Mouse (Mus musculus) urinary bladder, postnatal 36 days (tissue): ENCODE measurements around the gene Cox17.

Experiments
- DNase-seq, 2 experiments: peaks; one replicate each; pipeline ENCODE4 v3.0.0; 2022; ENCODE audit warnings: low spot score in 2 of 2, mixed read lengths in 1 of 2

Gene Cox17

DNA sequence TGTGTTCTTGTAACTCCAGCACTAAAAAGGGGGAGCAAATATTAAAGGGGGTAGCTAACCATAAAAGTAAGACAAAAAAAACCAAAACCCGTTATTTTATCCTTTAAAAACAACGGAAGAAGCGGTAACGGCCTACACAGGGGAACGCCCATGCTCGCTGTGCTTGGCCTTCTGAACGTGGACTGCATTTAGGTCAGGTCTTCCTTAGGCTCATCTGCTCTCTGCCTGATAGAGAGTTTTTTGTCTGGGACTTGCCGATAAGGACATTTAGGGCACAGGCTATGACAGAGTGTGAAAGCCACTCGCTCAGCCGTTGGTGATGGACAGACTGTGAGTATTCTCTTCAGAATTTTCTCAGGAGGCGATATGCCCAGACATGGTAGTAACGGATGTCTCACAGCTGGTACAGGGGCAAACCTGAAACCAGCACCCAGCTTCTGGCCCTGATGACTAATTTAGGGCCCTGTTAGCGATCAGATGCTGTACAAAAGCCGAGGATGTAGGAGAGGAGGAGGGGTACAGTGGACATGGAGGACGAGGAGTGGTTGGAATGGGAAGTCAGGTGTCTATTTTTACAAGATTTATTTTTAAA, 25.0 kb downstream of the Cox17 start:
- no peak for DNase-seq

DNA sequence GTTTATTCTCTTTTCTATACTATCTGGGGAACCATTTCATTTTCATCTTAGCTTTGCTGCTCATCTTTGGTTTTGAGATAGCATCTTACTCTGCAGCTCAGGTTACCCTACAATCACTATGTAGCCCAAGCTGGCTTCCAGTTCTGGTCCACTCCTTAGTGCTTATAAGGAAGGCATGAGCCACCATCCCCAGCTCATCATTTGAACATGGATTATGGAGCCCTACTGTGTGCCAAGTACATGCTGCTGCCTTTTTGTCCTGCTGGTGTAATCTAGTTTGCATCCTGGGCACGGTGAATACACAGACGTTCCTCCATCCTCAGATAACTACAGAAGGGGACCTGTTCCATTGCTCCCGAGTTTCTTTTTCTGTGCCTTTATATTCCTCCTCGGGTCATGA, 26.1 kb downstream of the Cox17 start:
- no peak for DNase-seq

DNA sequence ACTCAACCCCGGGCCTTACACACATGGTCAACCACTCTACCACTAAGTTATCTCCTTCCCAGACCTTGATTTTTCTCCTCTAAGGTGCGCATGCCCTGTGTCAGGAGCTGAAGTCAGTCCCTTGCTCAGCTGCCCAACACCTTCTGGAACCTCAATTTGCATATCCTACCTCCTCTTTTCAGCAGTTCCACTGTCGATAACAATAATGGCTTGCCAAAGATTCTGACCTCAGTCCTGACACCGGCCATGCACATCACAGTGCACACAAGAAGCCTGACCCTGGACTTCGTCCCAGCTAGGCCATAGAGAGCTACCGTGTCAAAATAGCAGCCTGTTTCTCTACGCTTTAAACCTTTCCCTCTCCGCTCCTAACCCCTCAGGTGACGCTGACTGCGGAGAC, 26.6 kb downstream of the Cox17 start:
- DNase-seq, result no peak

DNA sequence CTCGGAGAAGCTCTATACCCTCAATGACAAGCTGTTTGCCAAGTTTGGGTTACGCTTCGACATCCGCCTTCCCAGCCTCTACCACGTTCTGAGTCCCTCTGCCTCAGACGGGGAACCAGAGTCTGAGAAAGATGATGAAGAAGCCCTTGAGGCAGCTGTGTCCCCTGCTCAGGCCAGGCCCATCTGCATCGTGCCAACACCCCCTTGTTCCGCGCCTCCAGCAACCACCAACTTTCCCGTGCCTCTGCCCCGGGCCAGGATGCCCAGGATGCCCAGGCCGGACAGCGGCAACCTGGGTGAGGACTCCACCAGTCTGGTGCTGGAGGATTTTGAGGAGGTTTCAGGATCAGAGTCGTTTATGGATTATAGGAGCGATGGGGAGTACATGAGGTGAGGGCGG, 27.1 kb downstream of the Cox17 start:
- no peak for DNase-seq

DNA sequence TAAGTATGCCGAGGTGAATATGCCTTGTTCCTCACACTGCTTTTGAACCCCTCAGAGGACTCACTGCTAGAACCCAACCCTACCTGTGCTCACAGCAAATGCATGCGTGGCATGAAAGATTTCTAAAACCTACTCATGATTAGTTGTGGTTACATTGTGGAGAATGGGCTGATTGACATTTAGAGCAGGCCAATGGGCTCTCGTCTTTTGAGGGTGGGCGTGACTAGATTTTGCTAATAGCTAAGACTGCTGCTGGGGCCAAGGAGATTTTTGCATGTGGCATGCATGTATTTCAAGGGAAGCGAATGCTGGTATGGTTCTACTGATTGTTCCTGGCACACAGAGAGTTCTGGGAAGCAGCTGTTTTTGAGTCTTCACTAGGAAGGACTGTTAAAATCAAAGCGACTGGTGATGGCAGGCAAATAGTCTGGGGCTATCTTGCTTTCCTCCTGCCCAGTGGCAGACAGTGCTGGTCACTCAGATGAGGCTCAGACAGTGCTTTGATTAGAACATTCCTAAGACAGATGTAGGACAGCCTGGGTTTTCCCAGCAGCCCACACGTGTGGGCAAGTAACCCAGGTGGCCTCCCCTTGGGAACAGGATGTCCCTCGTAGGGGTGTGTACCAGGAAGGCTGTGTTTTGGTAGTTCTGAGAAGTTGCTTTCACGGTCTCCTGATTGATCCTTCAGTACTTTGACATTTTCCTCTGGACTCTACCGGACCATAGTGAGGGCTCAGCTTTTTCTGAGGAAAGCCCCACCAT, 27.8 kb downstream of the Cox17 start:
- DNase-seq, result no peak

DNA sequence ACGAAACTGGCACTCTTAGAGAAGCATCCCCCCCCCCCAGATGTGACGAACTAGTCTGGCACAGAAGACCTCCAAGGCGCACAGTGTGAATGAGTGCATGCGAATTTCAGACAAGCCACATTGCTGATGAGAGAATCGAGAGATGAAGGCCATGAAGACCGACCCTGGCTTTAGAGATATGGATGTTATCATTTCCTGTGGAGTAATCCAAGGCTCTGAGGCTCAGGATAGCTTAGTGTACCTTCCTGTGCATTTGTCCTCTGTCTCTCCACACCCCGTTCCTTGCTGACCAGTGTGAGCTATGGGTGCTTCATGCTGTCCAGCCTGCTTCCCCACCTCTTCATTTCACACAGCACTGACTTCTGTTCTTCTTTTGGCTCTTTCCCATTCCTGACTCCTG, 28.4 kb downstream of the Cox17 start:
- DNase-seq, result no peak

DNA sequence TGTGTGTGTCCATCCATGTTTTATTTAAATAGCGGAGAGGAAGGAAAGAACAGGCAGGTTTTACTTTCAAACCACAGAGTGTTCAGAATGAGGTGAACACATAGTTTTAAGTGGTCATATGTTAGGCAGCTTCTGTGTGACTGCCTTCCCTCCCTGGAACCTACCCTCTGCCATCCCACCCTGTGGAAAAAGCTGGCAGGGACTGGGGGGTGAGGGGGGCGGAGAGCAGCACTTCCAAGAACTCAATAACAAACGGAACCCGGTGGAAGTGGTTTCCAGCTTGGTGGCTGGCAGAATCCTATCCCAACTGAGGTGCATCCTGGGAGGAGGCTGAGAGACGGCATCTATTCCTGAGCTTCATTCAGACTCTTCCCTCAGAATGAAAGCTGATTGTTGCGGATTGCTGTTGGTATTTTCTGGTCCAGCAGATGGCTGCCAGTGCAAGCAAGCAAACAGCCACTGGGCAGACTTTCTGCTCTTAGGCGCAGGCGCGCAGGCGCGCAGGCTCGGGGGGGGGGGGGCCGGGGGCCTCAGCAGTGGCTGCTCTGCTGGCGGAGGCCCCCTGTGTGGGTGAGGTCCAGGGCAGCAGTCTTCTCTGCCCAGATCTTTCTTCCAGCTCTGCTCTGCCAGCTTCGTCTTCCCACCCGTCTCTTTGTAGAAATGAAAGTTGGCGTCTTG, 29.5 kb downstream of the Cox17 start:
- no peak for DNase-seq

DNA sequence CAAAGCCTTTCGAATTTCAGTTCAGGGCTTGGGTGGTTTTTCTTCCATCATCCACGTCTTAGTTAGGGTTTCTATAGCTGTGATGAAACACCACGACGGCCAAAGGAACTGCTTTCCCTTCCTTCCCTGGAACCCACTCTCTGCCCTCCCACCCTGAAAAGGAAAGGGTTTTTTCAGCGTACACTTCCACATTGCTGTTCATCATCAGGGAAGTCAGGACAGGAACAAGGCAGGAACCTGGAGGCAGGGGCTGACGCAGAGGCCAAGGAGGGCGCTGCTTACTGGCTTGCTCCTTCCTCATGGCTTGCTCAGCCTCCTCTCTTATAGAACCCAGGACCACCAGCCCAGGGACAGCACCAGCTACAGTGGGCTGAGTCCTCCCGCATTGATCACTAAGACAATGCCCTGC, 30.1 kb downstream of the Cox17 start:
- DNase-seq, result no peak

DNA sequence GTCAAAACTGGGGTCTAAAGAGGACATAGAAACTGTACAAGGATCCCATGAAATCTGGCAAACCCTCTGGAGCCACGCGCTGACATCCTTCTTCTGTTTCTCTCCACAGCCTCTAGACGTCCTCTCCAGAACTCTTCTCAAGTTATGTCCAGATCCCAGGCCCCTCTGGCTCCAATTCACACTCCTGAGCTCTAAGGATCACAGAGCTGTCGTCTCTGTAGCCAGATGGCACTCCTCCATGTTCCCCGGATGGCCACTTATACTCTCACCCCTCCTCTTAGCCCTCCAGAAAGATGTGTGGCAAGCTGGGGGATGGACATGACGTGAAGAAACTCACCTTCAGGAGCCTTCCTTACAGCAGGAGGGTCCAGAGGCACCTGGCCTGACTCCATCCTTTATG, 30.8 kb downstream of the Cox17 start:
- DNase-seq, result no peak

DNA sequence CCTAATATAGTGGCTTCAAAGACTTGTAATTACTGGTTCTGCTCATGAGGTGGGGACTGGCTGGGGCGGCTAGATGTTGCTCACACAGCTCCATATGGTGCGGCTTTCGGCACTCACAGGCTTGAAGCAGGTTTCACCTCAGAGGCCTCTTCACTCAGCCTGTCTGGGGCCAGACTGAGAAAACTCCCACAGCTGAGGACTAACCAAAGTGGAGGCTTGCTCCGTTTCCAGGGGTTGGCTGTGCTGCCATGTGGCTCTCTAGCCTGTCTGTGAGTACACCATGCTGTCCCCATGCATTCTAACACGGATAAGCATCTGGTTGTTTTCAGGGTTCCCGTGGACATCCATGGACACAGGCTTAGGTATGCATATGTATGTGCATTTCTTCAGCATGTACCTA, 31.8 kb downstream of the Cox17 start:
- no peak for DNase-seq

DNA sequence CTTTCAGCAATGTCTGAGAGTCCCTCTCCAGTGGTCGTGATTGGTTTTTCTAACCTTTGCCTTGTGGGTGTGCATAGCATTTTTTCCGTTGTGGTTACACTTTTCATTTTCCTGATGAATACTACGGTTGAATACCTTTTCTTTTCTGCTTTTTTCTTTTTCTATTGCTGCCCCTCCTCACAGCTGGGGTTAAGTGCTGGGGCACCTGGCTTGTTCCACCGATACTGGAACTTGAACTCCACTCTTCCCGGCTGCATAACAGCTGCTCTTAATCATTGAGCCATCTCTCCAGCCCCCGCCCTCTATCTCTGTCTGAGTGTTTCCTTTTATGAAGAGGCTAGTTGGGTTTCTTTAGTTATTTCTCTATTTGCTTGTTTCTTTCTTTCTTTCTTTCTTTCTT, 32.3 kb downstream of the Cox17 start:
- DNase-seq, result no peak

DNA sequence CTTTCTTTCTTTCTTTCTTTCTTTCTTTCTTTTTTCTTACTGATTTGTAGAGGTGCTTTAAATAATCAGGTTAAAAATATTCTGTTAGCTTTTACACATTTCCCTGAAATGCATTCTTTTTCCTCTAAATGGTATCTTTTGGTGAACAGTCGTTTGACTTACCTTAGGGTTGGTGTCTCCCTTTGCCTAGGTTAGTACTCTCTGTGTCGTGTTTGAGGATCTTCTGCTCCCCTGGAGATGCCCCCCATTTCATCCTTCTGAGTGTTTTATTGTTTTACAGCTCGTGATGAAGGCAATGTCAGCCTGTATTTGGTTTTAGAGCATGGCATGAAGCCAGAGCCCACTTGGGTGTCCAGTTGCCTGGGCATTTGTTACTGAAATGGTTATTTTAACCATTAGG, 32.7 kb downstream of the Cox17 start:
- DNase-seq, result no peak

DNA sequence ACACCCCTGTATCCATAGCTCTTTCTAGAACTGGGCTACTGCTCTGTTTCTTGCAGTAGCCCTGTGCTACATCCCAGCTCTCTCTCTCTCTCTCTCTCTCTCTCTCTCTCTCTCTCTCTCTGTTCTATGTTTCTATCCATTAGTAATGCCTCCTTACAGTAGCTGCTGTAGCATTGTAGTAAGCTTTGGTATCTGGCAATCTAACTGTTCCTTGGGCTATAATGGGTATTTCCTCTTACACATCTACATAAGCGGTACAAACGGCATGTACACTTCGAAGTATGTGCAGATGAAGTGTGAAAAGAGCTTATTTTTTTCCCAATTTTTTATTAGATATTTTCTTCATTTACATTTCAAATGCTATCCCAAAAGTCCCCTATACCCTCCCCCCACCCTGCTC, 33.1 kb downstream of the Cox17 start:
- DNase-seq, result no peak

DNA sequence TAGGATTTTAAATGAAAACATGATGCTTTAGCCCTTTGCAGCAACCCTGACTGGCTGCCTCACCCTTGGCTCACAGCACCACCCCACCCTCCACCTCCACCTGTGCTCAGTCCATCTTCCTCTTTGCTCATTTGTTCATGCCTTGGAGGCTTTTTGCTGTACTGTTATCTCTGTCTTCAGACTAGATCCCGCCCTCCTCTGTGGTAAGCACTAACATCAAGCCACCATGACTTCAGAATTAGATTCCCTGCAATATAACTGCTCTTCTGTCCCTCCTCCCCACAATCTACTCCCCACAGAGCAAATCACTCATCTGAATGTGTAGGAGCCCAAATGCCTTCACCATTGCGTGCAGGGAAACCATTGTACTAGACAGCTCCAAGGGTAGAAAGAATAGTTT, 36.9 kb downstream of the Cox17 start:
- DNase-seq, result no peak

DNA sequence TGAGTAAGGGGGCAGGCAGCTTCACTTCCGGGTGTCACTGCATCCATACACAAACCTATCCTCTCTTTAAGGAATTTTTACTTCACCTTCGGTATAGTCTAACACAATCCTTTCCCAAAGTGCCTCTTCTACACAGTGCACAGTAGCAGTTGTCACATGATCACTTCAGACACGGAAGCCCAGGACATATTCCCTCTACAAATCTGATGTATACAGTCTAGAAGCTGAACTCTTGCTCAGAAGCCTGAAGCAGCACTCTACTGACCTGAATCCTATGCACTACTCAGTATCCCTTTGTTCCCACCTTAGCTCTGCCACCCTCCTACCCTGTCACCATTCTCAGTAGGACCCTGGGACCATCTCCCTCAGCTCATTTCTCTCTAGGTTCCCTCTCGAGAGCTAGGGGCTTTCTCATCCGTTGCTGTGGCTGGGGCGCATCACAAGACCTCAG, 38.4 kb downstream of the Cox17 start:
- DNase-seq, result no peak

DNA sequence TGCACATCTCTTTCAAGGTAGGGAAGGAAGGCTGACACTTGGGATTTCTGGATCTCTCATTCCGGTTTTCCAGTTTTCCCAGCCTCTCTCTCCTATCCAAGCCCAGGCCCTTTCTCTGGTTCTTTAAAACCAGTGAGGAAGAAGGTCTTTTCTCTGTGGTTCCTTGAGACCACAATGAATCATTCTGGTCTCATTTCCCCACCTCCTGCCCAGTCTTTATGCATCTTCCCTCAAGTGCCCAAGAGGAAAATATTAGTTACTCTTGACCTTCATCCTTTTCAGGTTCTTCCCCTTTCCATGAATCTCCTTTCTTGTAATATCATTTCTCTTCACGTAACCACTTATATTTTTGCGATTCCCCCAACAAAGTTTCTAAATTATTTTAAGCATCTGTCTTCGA, 38.9 kb downstream of the Cox17 start:
- DNase-seq, result no peak

DNA sequence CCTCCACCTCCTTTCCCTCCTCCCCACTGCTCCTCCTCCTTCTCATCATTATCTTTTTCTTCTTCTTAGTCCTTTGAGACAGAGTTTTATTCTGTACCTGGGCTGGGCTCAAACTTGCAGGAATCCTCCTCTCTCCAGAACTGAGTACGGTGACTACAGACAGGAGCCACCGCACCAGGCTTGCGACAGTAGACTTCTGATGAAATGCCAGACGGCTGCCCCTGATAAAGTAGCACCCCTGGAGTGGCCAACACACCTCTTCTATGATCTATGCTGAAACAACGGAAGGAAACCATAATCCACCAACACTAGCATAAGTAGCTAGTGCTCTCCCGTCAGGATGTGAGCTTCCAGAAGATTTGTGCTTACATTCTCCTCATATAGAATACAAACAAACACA, 40.6 kb downstream of the Cox17 start:
- DNase-seq, result no peak

DNA sequence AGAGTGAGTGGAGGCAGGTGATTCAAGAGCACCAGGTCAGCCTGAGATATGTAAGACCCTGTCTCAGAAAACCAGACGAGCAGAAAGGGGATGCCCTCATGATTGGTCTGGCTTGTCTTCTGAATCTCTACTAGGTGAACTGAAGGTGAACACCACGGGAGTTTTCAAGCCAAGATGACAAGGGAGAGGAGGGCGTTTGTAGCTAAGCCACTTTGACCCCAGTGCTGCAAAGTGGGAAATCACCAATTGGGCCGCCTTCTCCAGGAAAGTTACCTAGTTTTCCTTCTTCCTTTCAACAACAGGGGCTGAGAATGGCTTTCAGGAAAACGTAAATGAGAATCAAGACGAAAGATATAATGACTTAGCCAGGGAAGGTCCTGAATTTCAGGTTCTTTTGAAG, 42.0 kb downstream of the Cox17 start:
- DNase-seq, result no peak

DNA sequence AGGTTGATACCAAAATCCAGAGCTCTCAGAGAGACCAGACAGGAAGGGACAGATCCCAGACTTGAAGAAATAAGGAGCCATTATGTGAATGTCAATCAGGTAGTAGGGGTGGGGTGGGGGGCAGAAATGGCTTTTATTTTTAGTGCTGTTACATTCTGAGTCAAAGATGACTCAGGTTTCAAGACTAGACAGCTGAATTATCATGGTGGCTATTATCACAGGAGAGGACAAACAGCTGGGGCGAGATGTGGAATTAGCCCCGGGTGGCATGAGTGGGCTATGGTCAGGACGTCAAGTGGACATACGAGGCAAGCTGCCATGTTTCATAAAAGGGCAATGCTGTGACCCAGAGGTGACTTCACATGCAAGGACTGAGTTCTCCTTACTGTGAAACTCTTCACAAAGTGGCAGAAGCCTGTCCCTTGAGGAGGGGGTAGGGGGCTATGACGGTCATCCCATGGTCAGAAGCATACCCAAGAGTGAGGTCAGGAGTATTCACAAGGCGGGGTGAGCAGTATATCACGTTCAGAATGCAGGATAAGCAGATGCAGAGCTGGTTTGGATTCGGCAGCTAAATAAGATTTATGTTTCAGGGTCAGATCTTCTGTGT, 42.6 kb downstream of the Cox17 start:
- no peak for DNase-seq

DNA sequence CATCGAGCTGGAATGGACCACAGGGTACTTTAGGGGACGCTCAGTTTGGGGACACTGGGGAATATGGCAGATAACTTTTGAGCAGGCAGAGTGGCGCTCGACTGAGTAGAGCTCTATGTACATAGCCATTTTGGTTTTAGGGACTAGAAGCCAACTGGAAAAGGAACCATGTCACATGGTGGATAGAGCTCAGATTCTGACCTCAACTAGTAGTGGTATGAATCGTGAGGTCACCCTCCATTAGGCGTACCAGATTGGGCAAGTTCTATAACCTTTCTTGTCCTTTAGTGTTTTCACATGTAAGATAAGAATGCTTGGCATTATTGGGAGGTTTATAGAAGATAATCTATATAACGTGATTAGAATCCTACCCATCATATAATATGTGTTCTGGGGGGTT, 43.5 kb downstream of the Cox17 start:
- no peak for DNase-seq

DNA sequence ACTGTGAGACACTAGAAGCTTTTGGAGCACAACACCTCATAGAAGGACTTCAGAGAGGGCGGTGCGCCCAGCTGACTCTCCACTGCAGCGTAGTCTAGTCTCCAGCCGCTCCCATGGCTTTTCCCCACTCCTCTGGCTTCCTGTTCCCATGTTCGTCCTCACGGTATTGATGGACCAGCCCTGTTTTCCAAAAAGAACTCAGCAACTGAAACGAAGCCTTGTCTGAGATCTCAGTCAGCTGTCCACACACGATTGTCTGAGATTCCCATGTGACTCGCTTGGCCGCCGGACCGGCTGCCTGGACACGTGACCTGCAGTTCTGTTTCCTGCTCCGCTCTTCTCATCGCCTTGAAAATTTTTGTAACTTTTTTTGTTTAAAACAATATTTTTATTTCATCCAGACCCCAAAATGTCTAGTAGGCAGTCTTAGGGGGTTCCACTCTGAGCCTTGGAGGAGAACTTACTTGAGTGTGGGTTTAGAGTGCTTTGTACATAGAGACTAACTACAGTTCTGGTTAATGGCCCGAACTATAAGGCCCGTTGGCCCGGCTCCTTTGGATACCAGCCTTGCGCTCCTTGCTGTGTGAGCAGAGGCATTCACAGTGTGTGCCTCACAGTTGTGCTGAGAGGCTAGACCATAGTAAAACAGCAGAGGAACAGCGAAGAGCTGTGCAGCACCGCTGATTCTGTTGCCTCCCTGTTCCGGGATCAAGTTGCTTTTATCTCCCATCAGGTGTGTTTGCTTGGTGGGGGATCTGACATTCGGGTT, 45.5 kb downstream of the Cox17 start:
- DNase-seq, result peak in 1 of 2 experiments; percentile 60

DNA sequence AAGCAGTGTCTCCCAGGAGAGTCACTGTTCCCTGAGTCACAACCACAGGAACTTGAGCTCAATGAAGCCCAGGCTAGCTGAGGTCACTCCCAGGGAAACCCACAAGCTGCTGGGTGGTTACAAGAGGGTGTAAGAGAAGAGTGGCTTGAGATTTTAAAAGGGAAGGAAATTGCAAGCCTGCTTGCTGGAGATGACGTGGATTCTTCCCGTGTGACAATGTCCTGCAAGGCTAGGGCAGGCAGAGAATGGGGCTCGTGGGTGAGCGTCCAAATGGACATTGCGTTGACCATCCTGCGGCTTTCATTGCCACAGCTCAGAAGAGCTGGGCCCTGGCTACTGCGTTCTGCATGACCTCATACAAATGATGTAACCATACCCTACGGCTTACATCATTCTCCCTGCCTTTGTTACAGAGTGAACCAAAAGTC, 47.4 kb downstream of the Cox17 start:
- DNase-seq, result no peak
